Mouse (Mus musculus): ENCODE data around the gene Dhx15. TPM values are rescaled to one million over a fixed set of nuclear protein-coding genes. Genes with fewer than 3 reads are reported as not detected.

Dhx15 gene
- polyA plus RNA-seq, 1 experiment from 2014 or later: 141 TPM

- H3K27me3 ChIP-seq: peaks cover 53% of the 10 kb centered on the region
- ATAC-seq (ENCODE audit: insufficient number of reproducible peaks, low FRiP score, low TSS enrichment, low read depth): no peak
- H3K4me3 ChIP-seq (replicated peaks): no peak overlapping the region
- 36% methylated on average over 10 of the region's 10 CpGs for WGBS
- H3K4me2 ChIP-seq (replicated peaks): no peak overlapping the region
- H3K27ac ChIP-seq (replicated peaks): no peak overlapping the region
- no peaks in the 10 kb centered on the region for H3K36me3 ChIP-seq
- peaks cover 27% of the 10 kb centered on the region for H3K4me1 ChIP-seq
- H3K9ac ChIP-seq: no peak overlapping the region
- no peaks in the 10 kb centered on the region for H3K9me3 ChIP-seq (replicated peaks)
Measured at GRCm38 (mm10) chr5:52110808-52111663, 79.3 kb downstream of the Dhx15 start.

Small RNA genes within 50 kb of the gene (microRNA-seq; reads per million reads assigned to microRNA genes)
- not detected for gene Mir6417 (ENCODE audit: borderline number of aligned reads)

Other genes starting within 250 kb of the Dhx15 start
- gene Sod3, start 173.3 kb upstream of the Dhx15 start, polyA plus RNA-seq (2015; fragmentation: Nextera tagmentation; extraction: Ambion mirVana): 2.7 and 3.2 TPM in 2 replicates

All from embryonic facial prominence, embryonic 15.5 days (tissue).